Mouse (Mus musculus): ENCODE results near the gene Fos. TPM values are rescaled to one million over a fixed set of nuclear protein-coding genes. Genes with fewer than 3 reads are reported as not detected.

The Fos gene
- polyA plus RNA-seq, 1 experiment from 2014 or later: 23.2 TPM

DNA sequence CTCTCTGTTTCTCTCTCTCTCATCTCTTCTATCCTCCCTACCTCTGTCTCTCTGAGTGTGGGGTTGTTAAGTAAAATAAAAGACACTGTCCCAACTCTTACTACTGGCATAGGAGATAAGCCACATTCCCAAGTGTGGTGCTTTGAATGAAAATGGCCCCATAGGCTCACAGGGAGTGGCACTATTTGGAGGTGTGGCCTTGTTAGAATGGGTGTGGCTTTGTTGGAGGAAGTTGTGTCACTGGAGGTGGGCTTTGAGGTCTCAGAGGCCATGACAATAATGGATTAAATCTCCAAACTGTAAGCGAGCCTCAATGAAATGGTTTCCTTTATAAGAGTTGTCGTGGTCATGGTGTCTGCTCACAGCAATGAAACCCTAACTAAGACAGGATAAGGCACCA is 36.3 kb downstream of the Fos start:
- no peaks in the 10 kb centered on the region for H3K4me1 ChIP-seq (replicated peaks; ENCODE audit: control insufficient read depth, insufficient read depth)
- 85% methylated on average over 2 of the region's 2 CpGs for WGBS
- ATAC-seq (ENCODE audit: low FRiP score, low TSS enrichment): no peak
- H3K4me2 ChIP-seq (replicated peaks; ENCODE audit: low read depth): no peak overlapping the region
- no peak for TF ChIP-seq EP300 (optimal IDR thresholded peaks at IDR 0.05)
- no peak for TF ChIP-seq CTCF (IDR thresholded peaks at IDR 0.05; ENCODE audit: low read depth)
- no peak for DNase-seq (ENCODE audit: low spot score)
- H3K9me3 ChIP-seq (ENCODE audit: control insufficient read depth, low read length): no peaks in the 10 kb centered on the region
- H3K27ac ChIP-seq (replicated peaks): no peak overlapping the region
- H3K9ac ChIP-seq (ENCODE audit: low read length): no peak overlapping the region
- no peak overlapping the region for H3K4me3 ChIP-seq (ENCODE audit: low read depth, low read length)
- H3K36me3 ChIP-seq (ENCODE audit: control insufficient read depth, insufficient read depth, low read length): no peaks in the 10 kb centered on the region
- H3K27me3 ChIP-seq (ENCODE audit: control insufficient read depth, insufficient read depth, low read length): no peaks in the 10 kb centered on the region

DNA sequence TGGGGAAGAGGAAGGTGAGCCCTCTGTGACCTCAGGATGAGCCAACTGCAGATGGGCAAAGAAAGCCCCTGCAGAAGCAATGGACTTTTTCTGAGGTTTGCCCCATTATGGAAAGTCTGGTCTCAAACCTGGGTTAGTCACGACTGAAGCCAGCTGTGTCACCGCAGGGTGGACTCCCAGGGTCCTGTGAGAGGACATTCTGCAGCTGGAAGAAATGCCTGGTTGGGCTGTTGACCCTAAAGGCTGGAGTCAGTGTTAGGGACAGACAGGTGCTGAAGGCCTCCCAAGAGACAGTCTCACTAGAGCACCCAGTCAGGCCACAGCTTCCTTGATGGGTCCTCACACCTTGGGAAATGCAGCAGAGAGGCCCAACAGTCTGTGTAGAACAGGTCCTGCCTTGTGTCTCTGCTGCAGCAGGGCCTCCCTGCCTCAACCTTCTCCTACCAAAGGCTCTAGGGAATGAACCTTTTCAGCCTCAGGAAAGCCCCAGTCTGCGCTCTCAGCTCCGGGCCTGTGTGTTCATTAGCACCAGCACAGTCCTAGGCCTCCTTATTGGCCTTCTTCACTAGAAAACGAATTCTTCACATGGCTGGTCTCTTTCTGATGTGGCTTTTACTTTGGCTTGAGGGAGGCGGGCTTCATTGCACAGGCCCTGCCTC is 40.2 kb downstream of the Fos start:
- H3K4me1 ChIP-seq (replicated peaks; ENCODE audit: control insufficient read depth, insufficient read depth): no peaks in the 10 kb centered on the region
- 80% methylated on average over 6 of the region's 6 CpGs for WGBS
- no peak overlapping the region for H3K27ac ChIP-seq (replicated peaks)
- no peaks in the 10 kb centered on the region for H3K36me3 ChIP-seq (ENCODE audit: control insufficient read depth, insufficient read depth, low read length)
- ATAC-seq (ENCODE audit: low FRiP score, low TSS enrichment) (no peak), DNase-seq (ENCODE audit: low spot score) (no peak)
- TF ChIP-seq EP300 (optimal IDR thresholded peaks at IDR 0.05): no peak
- no peak for TF ChIP-seq CTCF (IDR thresholded peaks at IDR 0.05; ENCODE audit: low read depth)
- H3K27me3 ChIP-seq (ENCODE audit: control insufficient read depth, insufficient read depth, low read length): no peaks in the 10 kb centered on the region
- H3K9ac ChIP-seq (ENCODE audit: low read length): no peak overlapping the region
- H3K4me3 ChIP-seq (ENCODE audit: low read depth, low read length): no peak overlapping the region
- H3K9me3 ChIP-seq (ENCODE audit: control insufficient read depth, low read length): no peaks in the 10 kb centered on the region
- H3K4me2 ChIP-seq (replicated peaks; ENCODE audit: low read depth): no peak overlapping the region

DNA sequence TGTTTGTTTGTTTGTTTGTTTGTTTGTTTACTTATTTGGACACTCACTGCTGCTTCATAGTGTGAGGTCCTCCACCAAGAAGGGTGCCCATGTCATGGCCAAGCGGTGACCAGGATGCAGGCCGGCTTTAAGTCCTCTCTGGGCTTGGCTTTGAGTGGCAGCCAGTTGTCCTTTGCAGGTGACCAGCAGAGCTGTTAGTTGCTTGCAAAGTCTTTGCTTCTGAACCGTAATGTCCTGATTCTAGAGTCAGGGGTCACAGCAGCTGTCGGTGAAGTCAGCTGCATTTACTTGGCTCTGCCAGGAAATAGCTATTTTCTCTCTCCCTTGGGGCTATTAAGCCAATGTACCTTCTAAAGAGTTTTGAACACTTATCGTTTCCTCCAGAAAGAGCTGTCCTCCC is 41.3 kb downstream of the Fos start:
- H3K4me2 ChIP-seq (replicated peaks; ENCODE audit: low read depth): no peak overlapping the region
- no peak overlapping the region for H3K9ac ChIP-seq (ENCODE audit: low read length)
- no peak for DNase-seq (ENCODE audit: low spot score)
- H3K27me3 ChIP-seq (ENCODE audit: control insufficient read depth, insufficient read depth, low read length): no peaks in the 10 kb centered on the region
- no peak overlapping the region for H3K27ac ChIP-seq (replicated peaks)
- no peaks in the 10 kb centered on the region for H3K9me3 ChIP-seq (ENCODE audit: control insufficient read depth, low read length)
- TF ChIP-seq CTCF (IDR thresholded peaks at IDR 0.05; ENCODE audit: low read depth): no peak
- TF ChIP-seq EP300 (optimal IDR thresholded peaks at IDR 0.05): no peak
- no peak overlapping the region for H3K4me3 ChIP-seq (ENCODE audit: low read depth, low read length)
- no peak for ATAC-seq (ENCODE audit: low FRiP score, low TSS enrichment)
- H3K36me3 ChIP-seq (ENCODE audit: control insufficient read depth, insufficient read depth, low read length): no peaks in the 10 kb centered on the region
- H3K4me1 ChIP-seq (replicated peaks; ENCODE audit: control insufficient read depth, insufficient read depth): no peaks in the 10 kb centered on the region
- WGBS: 67% methylated on average over 5 of the region's 5 CpGs

DNA sequence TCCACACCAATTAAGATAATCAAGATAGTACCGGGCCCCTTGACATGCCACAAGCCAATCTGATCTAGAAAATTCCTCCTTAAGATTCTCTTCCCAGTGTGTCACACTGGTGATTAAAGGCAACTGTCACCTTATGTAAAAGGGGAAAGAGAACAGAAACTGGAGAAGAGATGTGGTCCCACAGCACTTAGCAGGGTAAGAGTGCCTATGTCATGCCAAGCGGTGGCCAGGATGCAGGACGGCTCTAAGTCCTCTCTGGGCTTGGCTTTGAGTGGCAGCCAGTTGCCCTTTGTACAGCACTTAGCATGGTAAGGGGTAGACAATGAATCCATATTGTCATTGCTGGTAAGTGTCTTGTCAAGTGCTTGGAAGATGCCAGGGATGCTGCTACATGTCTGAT is 42.2 kb downstream of the Fos start:
- Histone ChIP-seq H3K4me2 (replicated peaks; ENCODE audit: low read depth) (no peak overlapping the region), H3K9me3 (ENCODE audit: control insufficient read depth, low read length) (no peaks in the 10 kb centered on the region), H3K4me3 (ENCODE audit: low read depth, low read length) (no peak overlapping the region), H3K36me3 (ENCODE audit: control insufficient read depth, insufficient read depth, low read length) (no peaks in the 10 kb centered on the region), H3K27me3 (ENCODE audit: control insufficient read depth, insufficient read depth, low read length) (no peaks in the 10 kb centered on the region), H3K9ac (ENCODE audit: low read length) (no peak overlapping the region), H3K27ac (replicated peaks) (no peak overlapping the region), H3K4me1 (replicated peaks; ENCODE audit: control insufficient read depth, insufficient read depth) (no peaks in the 10 kb centered on the region)
- DNase-seq (ENCODE audit: low spot score) (no peak), ATAC-seq (ENCODE audit: low FRiP score, low TSS enrichment) (no peak)
- 81% methylated on average over 3 of the region's 3 CpGs for WGBS
- TF ChIP-seq CTCF (IDR thresholded peaks at IDR 0.05; ENCODE audit: low read depth) (no peak), EP300 (optimal IDR thresholded peaks at IDR 0.05) (no peak)

DNA sequence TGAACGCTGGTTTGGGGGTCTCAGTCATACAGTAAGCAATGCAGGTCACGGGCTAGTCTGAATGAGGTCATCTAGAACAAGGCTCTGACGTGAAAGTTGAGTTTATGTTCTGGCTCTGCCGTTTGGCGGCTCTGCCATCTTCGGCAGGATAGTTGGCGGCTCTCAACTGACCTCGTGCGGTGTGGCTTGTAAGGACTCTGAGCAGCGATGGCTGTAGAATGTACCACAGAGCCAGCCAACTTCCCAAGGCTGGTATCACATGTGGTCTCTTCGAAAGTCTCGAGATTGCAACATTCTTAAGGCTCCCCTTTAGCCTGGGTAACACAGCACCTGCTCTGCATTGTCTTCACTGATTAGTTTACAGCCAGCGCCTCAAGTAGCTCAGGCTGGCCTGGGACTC is 43.6 kb downstream of the Fos start:
- Histone ChIP-seq H3K9me3 (ENCODE audit: control insufficient read depth, low read length) (no peaks in the 10 kb centered on the region), H3K9ac (ENCODE audit: low read length) (no peak overlapping the region), H3K36me3 (ENCODE audit: control insufficient read depth, insufficient read depth, low read length) (no peaks in the 10 kb centered on the region), H3K27ac (replicated peaks) (no peak overlapping the region), H3K27me3 (ENCODE audit: control insufficient read depth, insufficient read depth, low read length) (no peaks in the 10 kb centered on the region), H3K4me2 (replicated peaks; ENCODE audit: low read depth) (no peak overlapping the region), H3K4me1 (replicated peaks; ENCODE audit: control insufficient read depth, insufficient read depth) (no peaks in the 10 kb centered on the region), H3K4me3 (ENCODE audit: low read depth, low read length) (no peak overlapping the region)
- ATAC-seq (ENCODE audit: low FRiP score, low TSS enrichment) (no peak), DNase-seq (ENCODE audit: low spot score) (no peak)
- WGBS: 86% methylated on average over 13 of the region's 13 CpGs
- no peak for TF ChIP-seq CTCF (IDR thresholded peaks at IDR 0.05; ENCODE audit: low read depth)
- no peak for TF ChIP-seq EP300 (optimal IDR thresholded peaks at IDR 0.05)

DNA sequence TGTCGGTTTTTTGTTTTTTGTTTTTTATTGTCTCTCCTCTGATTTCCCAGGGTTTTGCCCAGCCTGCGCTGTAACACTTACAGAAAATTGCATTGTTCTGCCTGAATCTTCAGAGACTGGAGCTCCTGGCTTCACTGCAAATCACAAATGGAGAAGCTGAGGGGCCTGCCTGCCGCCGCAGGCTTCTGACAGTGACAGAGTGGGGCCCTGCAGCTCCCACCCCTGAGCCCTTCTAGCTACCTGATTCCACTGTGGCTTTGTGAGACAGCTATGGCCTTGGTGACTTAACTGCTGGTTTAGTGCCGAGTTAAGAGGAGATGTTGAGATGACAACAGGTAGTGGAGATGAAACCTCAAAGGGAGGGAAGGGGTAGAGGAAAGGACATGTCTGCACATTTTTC is 44.3 kb downstream of the Fos start:
- H3K4me3 ChIP-seq (ENCODE audit: low read depth, low read length): no peak overlapping the region
- no peaks in the 10 kb centered on the region for H3K9me3 ChIP-seq (ENCODE audit: control insufficient read depth, low read length)
- H3K36me3 ChIP-seq (ENCODE audit: control insufficient read depth, insufficient read depth, low read length): no peaks in the 10 kb centered on the region
- ATAC-seq (ENCODE audit: low FRiP score, low TSS enrichment) (no peak), DNase-seq (ENCODE audit: low spot score) (no peak)
- no peak overlapping the region for H3K27ac ChIP-seq (replicated peaks)
- TF ChIP-seq CTCF (IDR thresholded peaks at IDR 0.05; ENCODE audit: low read depth) (no peak), EP300 (optimal IDR thresholded peaks at IDR 0.05) (no peak)
- no peaks in the 10 kb centered on the region for H3K4me1 ChIP-seq (replicated peaks; ENCODE audit: control insufficient read depth, insufficient read depth)
- 72% methylated on average over 5 of the region's 5 CpGs for WGBS
- no peak overlapping the region for H3K4me2 ChIP-seq (replicated peaks; ENCODE audit: low read depth)
- H3K27me3 ChIP-seq (ENCODE audit: control insufficient read depth, insufficient read depth, low read length): no peaks in the 10 kb centered on the region
- H3K9ac ChIP-seq (ENCODE audit: low read length): no peak overlapping the region
